Mouse (Mus musculus) MEL (cell line): ENCODE measurements at regions not wholly inside any gene's neighbourhood (a gene's known extent, or its start where the extent isn't known, plus 50 kb on each side); places are given as distances from the start of the nearest gene placed in this dataset.

Experiments used
- DNase-seq: peaks from one replicate; pipeline ENCODE4 v3.0.0; 2011; ENCODE audit warnings: low read depth, low spot score
- H3K27ac ChIP-seq: 2 replicates; pipeline ENCODE4 v1.5.1; 2012; ENCODE audit warnings: low read depth, mild to moderate bottlenecking, control low read depth, low read length, moderate library complexity; ENCODE audit not compliant: control insufficient read depth
- H3K27me3 ChIP-seq, 2 experiments: fragments of 150-350 bp in 1 of 2; sonication (generic) in 1 of 2; 2 replicates each; pipeline ENCODE4 v1.6.1; 2012; ENCODE audit warnings: low read length in 2 of 2, mild to moderate bottlenecking in 2 of 2, improper control_type of control experiment in 1 of 2, moderate library complexity in 1 of 2; ENCODE audit not compliant: insufficient read depth in 2 of 2, control insufficient read depth in 1 of 2
- H3K36me3 ChIP-seq, 2 experiments: 2 replicates each; pipeline ENCODE4 v1.6.1; 2012 to 2014; ENCODE audit warnings: low read length in 2 of 2, improper control_type of control experiment in 1 of 2, inconsistent platforms in 1 of 2, mild to moderate bottlenecking in 1 of 2; ENCODE audit not compliant: insufficient read depth in 2 of 2, control insufficient read depth in 1 of 2
- H3K4me1 ChIP-seq, 2 experiments: fragments of 150-350 bp in 1 of 2; sonication (generic) in 1 of 2; 2 replicates each; pipeline ENCODE4 v1.6.1; 2012; ENCODE audit warnings: low read length in 2 of 2, improper control_type of control experiment in 1 of 2, mild to moderate bottlenecking in 1 of 2; ENCODE audit not compliant: insufficient read depth in 2 of 2, control insufficient read depth in 1 of 2
- H3K4me3 ChIP-seq, 2 experiments: fragments of 150-350 bp in 1 of 2; sonication (generic) in 1 of 2; 2 replicates each; pipeline ENCODE4 v1.5.1; 2012; ENCODE audit warnings: low read depth in 2 of 2, low read length in 2 of 2, mild to moderate bottlenecking in 2 of 2, moderate library complexity in 2 of 2, control low read depth in 1 of 2, improper control_type of control experiment in 1 of 2; ENCODE audit not compliant: control insufficient read depth in 1 of 2, insufficient read depth in 1 of 2
- H3K79me2 ChIP-seq: 2 replicates; pipeline ENCODE4 v1.6.1; 2012; ENCODE audit warnings: mild to moderate bottlenecking, low read length, moderate library complexity; ENCODE audit not compliant: control insufficient read depth, poor library complexity, insufficient read depth
- H3K9ac ChIP-seq: 2 replicates; pipeline ENCODE4 v1.6.1; 2012; ENCODE audit warnings: low read depth, mild to moderate bottlenecking, control low read depth, low read length, moderate library complexity; ENCODE audit not compliant: control insufficient read depth, poor library complexity, severe bottlenecking
- H3K9me3 ChIP-seq: fragments of 150-350 bp; sonication (generic); replicated peaks from 2 replicates; pipeline ENCODE4 v1.6.1; 2012; ENCODE audit warnings: mild to moderate bottlenecking, low read length, improper control_type of control experiment, moderate library complexity; ENCODE audit not compliant: insufficient read depth
- BHLHE40 ChIP-seq: IDR thresholded peaks from 2 replicates; pipeline ENCODE4 v1.6.1; 2012; ENCODE audit warnings: low read depth, mild to moderate bottlenecking, inconsistent platforms, low read length, improper control_type of control experiment, borderline replicate concordance
- CTCF ChIP-seq, 3 experiments: IDR thresholded peaks in 2 of 3; conservative IDR thresholded peaks in 1 of 3; 2 replicates each; pipeline ENCODE4 v1.5.1; 2011 to 2012; ENCODE audit warnings: low read length in 3 of 3, low read depth in 2 of 3, mild to moderate bottlenecking in 2 of 3, improper control_type of control experiment in 1 of 3, inconsistent platforms in 1 of 3, mixed read lengths in 1 of 3, moderate library complexity in 1 of 3; ENCODE audit not compliant: control insufficient read depth in 1 of 3, insufficient read depth in 1 of 3, poor library complexity in 1 of 3, severe bottlenecking in 1 of 3
- E2F4 ChIP-seq: IDR thresholded peaks from 2 replicates; pipeline ENCODE4 v1.6.1; 2011; ENCODE audit warnings: low read depth, low read length, improper control_type of control experiment, borderline replicate concordance
- MAZ ChIP-seq: IDR thresholded peaks from 2 replicates; pipeline ENCODE4 v1.6.1; 2012; ENCODE audit warnings: low read depth, mild to moderate bottlenecking, inconsistent platforms, low read length, improper control_type of control experiment
- MYC ChIP-seq: IDR thresholded peaks from 2 replicates; pipeline ENCODE4 v1.6.1; 2011; ENCODE audit warnings: low read depth, mild to moderate bottlenecking, low read length, improper control_type of control experiment, moderate library complexity
- NELFE ChIP-seq: IDR thresholded peaks from 2 replicates; pipeline ENCODE4 v1.6.1; 2011; ENCODE audit warnings: low read depth, low read length, improper control_type of control experiment
- POLR2AphosphoS2 ChIP-seq: IDR thresholded peaks from 2 replicates; pipeline ENCODE4 v1.6.1; 2011; ENCODE audit warnings: low read length, improper control_type of control experiment
- RAD21 ChIP-seq: IDR thresholded peaks from 2 replicates; pipeline ENCODE4 v1.6.1; 2011; ENCODE audit warnings: mild to moderate bottlenecking, low read depth, low read length, improper control_type of control experiment
- RCOR1 ChIP-seq: IDR thresholded peaks from 2 replicates; pipeline ENCODE4 v1.6.1; 2012; ENCODE audit warnings: low read depth, mild to moderate bottlenecking, inconsistent platforms, low read length, improper control_type of control experiment
- SMC3 ChIP-seq: IDR thresholded peaks from 2 replicates; pipeline ENCODE4 v1.6.1; 2011; ENCODE audit warnings: low read depth, low read length, improper control_type of control experiment
- TAL1 ChIP-seq: IDR thresholded peaks from 2 replicates; pipeline ENCODE4 v1.6.1; 2012; ENCODE audit warnings: mild to moderate bottlenecking, inconsistent platforms, low read length, moderate library complexity, mixed read lengths
- TBP ChIP-seq: IDR thresholded peaks from 2 replicates; pipeline ENCODE4 v1.8.0; 2011; ENCODE audit warnings: low read depth, low read length, improper control_type of control experiment
- UBTF ChIP-seq: IDR thresholded peaks from 2 replicates; pipeline ENCODE4 v1.6.1; 2012; ENCODE audit warnings: low read depth, mild to moderate bottlenecking, inconsistent platforms, low read length, improper control_type of control experiment, moderate library complexity, borderline replicate concordance; ENCODE audit not compliant: insufficient read depth
- USF1 ChIP-seq: IDR thresholded peaks from 2 replicates; pipeline ENCODE4 v1.6.1; 2014; ENCODE audit warnings: low read depth, mild to moderate bottlenecking, inconsistent platforms, low read length, improper control_type of control experiment, moderate library complexity
- ZC3H11A ChIP-seq: IDR thresholded peaks from 2 replicates; pipeline ENCODE4 v1.6.1; 2012; ENCODE audit warnings: low read depth, mild to moderate bottlenecking, inconsistent platforms, low read length, improper control_type of control experiment
- ZMIZ1 ChIP-seq: IDR thresholded peaks from 2 replicates; pipeline ENCODE4 v1.6.1; 2012; ENCODE audit warnings: low read depth, mild to moderate bottlenecking, inconsistent platforms, low read length, improper control_type of control experiment, moderate library complexity
- ZNF384 ChIP-seq: IDR thresholded peaks from 2 replicates; pipeline ENCODE4 v1.6.1; 2012; ENCODE audit warnings: low read depth, mild to moderate bottlenecking, inconsistent platforms, low read length, improper control_type of control experiment

GRCm38 (mm10) chr16:58331087-58331486, 77.2 kb upstream of the Dcbld2 start:
- H3K36me3 ChIP-seq, result no peaks in the 10 kb centered on the region
- TF ChIP-seq UBTF, result no peak
- no peak for TF ChIP-seq NELFE
- no peak for TF ChIP-seq ZC3H11A
- TF ChIP-seq RAD21, result no peak
- no peak for TF ChIP-seq MYC
- H3K27me3 ChIP-seq, result peaks cover 0 to 1% of the 10 kb centered on the region in 2 experiments; a peak in 1 of 4 replicates
- H3K9me3 ChIP-seq, result no peaks in the 10 kb centered on the region
- no peaks in the 10 kb centered on the region for H3K4me1 ChIP-seq
- DNase-seq, result no peak
- H3K9ac ChIP-seq, result no peak overlapping the region
- no peak overlapping the region for H3K27ac ChIP-seq
- H3K4me3 ChIP-seq, result no peak overlapping the region
- no peaks in the 10 kb centered on the region for H3K79me2 ChIP-seq

GRCm38 (mm10) chr16:58343921-58344320, 64.3 kb upstream of the Dcbld2 start:
- TF ChIP-seq ZMIZ1, result no peak
- no peak for TF ChIP-seq BHLHE40
- TF ChIP-seq TBP, result no peak
- TF ChIP-seq RCOR1, result no peak
- TF ChIP-seq MAZ, result no peak
- no peak for TF ChIP-seq SMC3
- no peaks in the 10 kb centered on the region for H3K4me1 ChIP-seq
- H3K27ac ChIP-seq, result no peak overlapping the region
- H3K79me2 ChIP-seq, result no peaks in the 10 kb centered on the region
- no peak overlapping the region for H3K9ac ChIP-seq
- H3K9me3 ChIP-seq, result no peaks in the 10 kb centered on the region
- no peaks in the 10 kb centered on the region for H3K36me3 ChIP-seq
- DNase-seq, result no peak
- H3K4me3 ChIP-seq, result no peak overlapping the region
- no peaks in the 10 kb centered on the region; a peak in 1 of 4 replicates for H3K27me3 ChIP-seq

GRCm38 (mm10) chr16:58349354-58349753, 58.9 kb upstream of the Dcbld2 start:
- no peak for TF ChIP-seq POLR2AphosphoS2
- TF ChIP-seq TAL1, result no peak
- TF ChIP-seq RCOR1, result no peak
- no peak for TF ChIP-seq CTCF (IDR thresholded peaks at IDR 0.05 in 2 of 3, conservative IDR thresholded peaks at IDR 0.05 in 1 of 3; ENCODE audit: control insufficient read depth in 1 of 3, insufficient read depth in 1 of 3, low read depth in 2 of 3, low read length in 3 of 3, poor library complexity in 1 of 3, severe bottlenecking in 1 of 3)
- TF ChIP-seq MAZ, result no peak
- no peak for TF ChIP-seq ZMIZ1
- TF ChIP-seq USF1, result no peak
- TF ChIP-seq SMC3, result no peak
- TF ChIP-seq ZNF384, result no peak
- no peak for TF ChIP-seq E2F4
- H3K27ac ChIP-seq, result no peak overlapping the region
- peaks cover 0 to 6% of the 10 kb centered on the region in 2 experiments; a peak in 2 of 4 replicates for H3K36me3 ChIP-seq
- no peaks in the 10 kb centered on the region for H3K79me2 ChIP-seq
- H3K27me3 ChIP-seq, result peaks cover 0 to 5% of the 10 kb centered on the region in 2 experiments; a peak in 3 of 4 replicates
- peaks cover 0 to 7% of the 10 kb centered on the region in 2 experiments for H3K4me1 ChIP-seq
- no peak overlapping the region for H3K4me3 ChIP-seq
- no peaks in the 10 kb centered on the region for H3K9me3 ChIP-seq
- peak; percentile 8 for DNase-seq
- no peak overlapping the region for H3K9ac ChIP-seq
